Mouse (Mus musculus): ENCODE measurements around the gene Ctnnd1.
"Not testable (repeated sequence)": the region's sequence is repeated elsewhere in the genome, so short reads cannot be mapped to it uniquely, and the experiment has no call there.

Ctnnd1 gene

DNA sequence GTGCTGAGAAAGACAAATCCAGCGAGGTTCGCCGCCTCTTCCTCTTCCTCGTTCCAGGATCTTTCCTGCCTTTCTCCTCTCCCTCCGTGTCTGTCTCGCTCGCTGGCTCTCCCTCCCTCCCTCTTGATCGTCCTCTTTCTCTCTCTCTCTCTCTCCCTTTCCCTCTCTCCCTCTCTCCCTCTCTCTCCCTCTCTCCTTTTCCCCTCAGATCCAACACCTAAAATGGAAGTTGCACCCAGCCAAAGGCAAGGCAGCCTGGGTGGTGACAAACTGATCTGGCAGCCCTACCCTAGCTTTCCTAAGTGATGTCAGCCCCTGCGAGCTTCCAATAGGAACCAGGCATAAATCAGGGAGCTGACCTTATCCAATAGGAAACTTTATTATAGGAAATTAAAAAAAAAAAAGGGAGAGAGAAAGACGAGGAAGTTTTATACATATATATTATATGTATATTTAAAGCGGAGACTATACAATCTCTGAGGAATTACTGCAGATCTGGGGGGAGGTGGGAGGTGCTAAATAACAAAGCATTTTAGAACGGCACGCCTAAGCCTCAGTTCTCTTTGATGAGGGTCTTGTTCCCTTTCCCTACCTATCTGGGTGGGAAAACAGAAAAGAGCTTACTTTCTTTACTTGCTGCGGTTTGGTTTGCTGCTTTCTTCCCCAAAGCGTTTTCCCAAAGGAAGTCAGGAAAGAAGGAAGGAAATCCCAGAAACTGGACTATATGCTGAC lies at the start of gene Ctnnd1:
Ctnnd1 (minus strand) TSS at position 302 of the 732 bp plus-strand sequence.
- peak; percentile 17 to 41 for DNase-seq (ENCODE audit: low spot score in 2 of 2)

DNA sequence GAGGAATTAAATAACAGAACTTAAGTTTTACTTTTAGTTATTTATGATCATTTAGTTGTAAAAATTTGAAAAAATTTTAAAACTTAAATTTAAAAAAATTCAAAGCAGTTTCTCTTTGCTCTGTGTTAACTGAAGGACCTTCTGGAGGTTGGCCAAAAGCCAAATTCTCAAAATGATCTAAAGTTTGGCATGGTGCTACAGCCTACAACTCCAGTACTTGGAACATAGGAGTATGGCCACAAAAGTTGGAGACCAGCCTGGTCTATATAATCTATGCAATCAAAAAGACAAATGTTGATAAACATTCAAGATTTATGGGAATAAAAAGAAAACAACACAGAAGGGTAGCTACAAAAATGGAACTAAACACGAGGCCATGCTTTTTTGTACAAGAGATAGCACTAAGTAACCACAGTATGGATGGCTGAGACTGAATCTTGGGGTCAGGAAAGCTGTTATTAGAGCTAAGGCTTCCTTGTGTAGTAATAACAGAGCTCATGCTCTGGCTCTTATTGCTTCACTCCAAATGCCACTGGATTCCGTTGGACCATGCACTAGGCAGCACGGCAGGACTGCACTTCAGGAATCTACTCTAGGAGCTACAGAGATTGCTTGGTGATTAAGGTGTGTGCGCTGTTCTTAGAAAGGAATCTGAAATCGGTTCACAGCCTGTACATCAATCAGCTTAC lies 44.6 kb upstream of the Ctnnd1 start:
- no peak for DNase-seq (ENCODE audit: low spot score in 2 of 2)

DNA sequence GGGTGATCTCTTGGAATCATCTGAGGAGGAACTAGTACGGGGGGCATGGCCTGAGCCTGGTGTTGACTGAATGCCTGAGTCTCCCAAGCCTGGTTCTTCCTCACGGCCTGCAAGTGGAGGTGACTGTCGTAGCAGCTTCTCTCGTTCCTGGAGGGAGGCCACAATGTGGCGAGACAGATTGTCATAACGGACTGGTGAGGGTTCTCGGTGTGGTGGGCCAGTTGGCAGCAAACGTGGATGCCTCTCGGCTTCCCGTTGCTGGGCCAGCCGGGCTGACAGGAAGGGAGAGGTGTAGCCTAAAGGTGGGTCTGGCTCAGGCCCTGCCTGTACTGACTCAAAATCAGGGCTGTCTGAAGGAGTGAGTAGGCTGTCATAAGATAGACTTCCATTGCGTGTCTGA lies 39.5 kb upstream of the Ctnnd1 start:
- no peak for DNase-seq (ENCODE audit: low spot score in 2 of 2)

DNA sequence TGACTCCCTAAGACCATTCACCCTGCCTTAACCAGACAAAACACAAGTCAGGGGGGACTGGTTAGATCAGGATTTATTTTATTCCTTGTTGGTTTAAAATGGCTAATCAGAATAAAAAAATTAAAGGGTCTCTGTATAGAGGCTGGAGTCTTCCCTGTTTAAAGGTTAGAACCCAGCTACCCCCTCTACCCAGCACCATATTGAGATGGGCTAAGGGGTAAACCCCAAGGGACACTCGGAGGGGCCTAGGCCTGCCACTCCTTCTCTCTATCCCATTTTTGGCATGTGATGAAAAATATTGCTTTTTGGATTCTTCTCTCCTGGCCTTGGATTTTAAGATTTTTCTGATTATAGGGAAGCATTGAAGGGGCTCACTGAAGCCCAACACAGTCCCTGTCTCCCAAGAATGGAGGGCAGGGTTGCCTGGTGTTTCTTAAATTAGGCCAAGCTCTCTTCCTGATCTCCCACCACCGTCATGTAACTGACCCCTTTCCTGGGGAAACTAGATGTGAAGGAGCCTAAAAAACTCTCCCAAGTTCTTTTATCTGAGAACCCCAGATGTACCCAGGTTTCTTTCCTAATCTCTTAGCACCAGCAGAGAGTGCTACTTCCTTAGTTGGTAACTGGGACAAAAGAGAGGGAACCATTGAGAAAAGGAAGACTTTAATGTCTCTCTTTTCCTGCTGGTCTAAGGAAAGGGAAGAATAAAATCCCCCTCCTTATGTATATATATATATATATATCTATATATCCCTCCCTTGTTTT lies 37.7 kb upstream of the Ctnnd1 start:
- DNase-seq (ENCODE audit: low spot score in 2 of 2): no peak

DNA sequence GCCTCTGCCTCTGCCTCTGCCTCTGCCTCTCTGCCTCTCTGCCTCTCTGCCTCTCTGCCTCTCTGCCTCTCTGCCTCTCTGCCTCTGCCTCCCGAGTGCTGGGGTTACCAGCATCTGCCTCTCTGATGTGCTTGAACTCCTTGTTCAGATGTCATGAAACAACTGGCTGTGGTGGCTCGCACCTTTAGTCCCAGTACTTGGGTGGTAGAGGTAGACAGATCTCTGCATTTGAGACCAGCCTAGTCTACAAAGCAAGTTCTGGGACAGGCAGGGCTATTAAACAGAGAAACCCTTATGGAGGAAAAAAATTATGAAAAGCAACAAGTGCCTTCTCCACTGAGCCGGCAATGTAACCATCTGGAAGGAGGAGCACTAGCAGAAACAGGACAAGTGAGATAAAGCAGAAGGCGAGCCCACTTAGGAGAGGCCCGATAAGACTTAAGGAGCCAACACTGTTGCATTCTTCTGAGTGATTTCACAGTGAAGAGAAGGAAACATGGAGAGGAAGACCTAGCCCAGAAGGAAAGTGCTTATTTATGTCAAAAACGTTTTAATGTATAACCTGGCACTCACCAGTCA lies 32.1 kb upstream of the Ctnnd1 start:
- peak; percentile 36 to 60 for DNase-seq (ENCODE audit: low spot score in 2 of 2)

DNA sequence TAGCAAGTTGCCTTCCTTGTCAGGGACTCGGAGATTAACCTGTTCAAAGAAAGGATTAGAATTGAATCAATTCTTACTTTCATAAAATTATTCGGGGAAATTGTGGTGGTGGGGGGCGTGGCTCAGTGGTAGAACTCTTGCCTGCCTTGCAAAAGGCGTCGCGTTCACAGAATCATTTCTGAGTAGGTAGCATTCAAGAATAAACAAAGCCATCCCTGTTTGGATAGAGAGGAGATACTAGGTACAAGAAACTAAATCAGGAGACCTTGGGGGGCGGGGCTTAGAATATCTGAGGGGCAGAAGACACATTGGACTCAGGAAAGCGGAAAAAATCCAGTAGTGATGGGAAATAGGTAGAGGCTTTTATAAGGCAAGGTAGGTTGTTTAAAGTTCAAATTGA lies 28.5 kb upstream of the Ctnnd1 start, which contains the start of gene Tmx2:
Tmx2 (minus strand) TSS at position 125 of the 400 bp plus-strand sequence.
- DNase-seq (ENCODE audit: low spot score in 2 of 2): no peak

DNA sequence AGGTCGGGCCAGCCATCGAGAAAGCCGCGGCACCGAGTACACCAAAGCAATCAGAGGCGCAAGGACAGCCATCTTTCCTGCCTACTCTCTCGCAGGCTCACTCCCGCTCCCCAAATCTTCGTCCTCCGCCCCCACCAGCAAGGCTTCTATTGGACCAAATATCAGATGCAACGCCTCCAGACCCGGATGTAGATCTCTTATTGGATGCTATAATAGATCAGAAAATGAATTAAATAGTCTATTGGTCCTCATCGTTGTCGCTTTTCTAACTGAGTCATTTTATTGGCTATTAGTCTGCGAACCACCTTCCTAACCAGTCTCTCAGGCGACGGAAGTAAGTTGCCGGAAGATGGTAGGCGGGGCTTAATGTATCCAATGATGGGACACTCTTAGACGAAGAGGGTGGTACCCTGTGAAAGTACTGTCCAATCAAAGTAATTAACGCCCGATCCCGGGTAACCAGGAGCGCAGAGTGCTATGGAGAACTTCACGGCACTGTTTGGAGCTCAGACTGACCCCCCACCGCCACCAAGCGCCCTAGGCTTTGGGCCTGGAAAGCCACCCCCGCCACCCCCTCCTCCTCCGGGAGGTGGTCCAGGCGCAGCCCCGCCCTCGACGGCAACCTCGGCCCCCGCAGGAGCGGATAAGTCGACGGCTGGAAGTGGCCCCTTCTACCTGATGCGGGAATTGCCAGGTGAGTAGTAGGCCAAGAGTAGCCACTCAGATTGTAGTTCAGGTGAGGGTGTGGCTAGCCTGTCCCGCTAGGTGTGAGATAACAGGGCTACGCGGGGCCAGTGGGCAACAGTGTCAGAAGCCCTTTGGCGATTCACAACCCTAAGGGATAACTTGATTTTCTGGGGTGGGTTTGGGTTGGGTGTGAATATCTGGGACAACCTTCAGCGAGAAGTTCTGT lies 27.7 kb upstream of the Ctnnd1 start, which contains the start of the genes Gm28635 and Med19:
Gm28635 (minus strand) TSS at position 74 of the 913 bp plus-strand sequence.
Med19 (plus strand) TSS at position 435 of the 913 bp plus-strand sequence.
- DNase-seq (ENCODE audit: low spot score in 2 of 2): peak; percentile 95 to 99

DNA sequence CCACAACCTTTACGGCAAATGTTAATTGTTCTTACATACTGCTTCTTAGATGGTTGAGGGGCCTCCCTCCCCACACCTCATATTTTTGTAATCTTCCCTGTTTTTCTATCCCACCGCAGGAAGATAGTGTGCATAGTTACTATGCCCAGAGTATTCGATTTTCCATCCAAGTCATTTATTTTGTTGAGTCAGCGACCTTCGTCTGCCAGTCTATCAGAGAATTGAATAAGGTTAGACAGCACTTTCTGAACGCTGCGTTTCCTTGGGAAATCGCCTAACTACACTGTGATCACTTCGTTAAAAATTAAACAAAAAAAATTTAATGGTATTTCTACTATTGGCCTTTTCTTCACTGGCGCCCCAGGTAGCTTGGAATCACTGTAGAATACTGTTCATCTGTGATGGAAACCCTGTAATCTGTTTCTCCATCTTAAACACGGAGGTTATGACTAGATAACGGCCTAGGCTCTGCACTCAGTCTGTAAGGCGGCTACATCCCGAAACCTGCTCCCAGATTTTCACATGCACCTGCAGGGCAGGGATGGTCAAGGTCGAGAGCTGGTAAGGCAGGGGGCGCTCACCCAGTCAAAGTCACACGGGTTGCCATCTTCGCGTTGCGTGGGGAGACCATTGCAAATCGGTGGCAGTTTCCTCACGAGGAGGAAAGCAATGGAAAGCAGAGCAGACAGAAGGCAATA lies 26.9 kb upstream of the Ctnnd1 start:
- no peak for DNase-seq (ENCODE audit: low spot score in 2 of 2)

DNA sequence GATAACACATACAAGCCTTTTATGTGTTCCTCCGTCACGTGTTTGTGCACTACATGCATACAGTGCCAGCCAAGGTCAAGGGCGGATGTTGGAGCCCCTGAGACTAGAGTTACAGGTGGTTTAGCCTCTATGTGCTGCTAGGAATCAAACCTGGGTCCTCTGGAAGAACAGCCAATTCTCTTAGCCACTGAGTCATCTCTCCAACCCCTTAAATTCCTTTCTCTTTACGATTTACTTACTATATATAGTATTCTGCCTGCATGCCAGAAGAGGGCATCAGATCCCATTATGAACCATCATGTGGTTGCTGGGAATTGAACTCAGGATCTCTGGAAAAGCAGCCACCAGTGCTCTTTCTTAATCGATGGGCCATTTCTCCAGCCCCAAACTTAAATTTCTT lies 21.0 kb upstream of the Ctnnd1 start:
- DNase-seq (ENCODE audit: low spot score in 2 of 2): not testable (repeated sequence)

DNA sequence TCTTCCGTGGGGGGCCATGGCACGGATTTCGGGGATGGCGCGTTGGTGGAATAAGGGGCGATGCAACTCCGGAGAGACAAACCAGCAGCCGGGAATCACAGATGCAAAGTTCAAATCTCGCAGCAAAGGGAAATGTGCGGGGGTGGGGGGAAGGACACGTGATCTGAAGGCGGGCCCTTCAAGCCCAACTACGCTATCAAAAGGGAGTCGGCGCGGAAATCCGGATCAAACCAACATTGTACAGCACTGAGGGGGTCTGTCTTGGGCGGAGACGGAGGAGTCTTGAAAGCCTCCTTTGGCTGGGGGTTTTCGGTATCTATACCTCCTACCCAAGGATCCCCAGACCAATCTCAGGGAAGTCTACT lies 20.0 kb upstream of the Ctnnd1 start, which contains the start of gene Selenoh:
Selenoh (minus strand) TSS at position 202 of the 365 bp plus-strand sequence.
- DNase-seq (ENCODE audit: low spot score in 2 of 2): peak; percentile 83 to 88

DNA sequence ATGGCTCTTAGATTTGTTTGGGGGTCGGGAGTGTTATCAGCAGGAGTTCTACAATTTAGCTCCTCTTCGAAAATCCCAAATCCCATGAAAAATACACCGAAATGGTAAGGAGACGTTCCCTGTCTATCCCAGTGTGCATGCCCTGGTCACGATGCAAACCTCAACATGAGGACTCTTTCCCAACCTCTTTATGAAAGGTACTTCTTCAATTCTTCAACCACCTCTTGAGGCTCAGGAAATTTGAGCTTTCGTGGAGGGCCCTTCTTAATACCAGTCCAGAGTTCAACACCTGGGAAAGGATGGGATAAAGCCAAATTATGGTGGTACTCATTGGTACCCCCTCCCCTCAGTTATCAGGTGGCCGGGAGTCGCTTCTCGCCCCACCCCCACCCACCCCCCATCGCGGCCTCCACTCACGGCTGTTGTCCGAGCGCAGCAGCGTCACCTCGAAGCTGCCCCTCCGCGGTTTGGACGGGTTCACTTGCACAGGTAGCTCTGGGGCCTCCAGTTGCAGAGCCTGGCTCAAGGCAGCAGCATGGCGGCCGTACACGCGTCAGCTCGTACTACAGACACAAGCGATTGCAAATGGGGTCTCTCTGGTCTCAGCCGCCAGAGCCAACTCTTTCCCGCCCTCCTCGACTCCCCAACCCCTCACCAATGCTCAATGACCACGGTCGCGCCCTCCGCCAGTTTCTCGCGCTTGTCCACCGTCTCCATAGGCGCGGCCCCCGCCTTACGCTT lies 19.4 kb upstream of the Ctnnd1 start:
- no peak for DNase-seq (ENCODE audit: low spot score in 2 of 2)

DNA sequence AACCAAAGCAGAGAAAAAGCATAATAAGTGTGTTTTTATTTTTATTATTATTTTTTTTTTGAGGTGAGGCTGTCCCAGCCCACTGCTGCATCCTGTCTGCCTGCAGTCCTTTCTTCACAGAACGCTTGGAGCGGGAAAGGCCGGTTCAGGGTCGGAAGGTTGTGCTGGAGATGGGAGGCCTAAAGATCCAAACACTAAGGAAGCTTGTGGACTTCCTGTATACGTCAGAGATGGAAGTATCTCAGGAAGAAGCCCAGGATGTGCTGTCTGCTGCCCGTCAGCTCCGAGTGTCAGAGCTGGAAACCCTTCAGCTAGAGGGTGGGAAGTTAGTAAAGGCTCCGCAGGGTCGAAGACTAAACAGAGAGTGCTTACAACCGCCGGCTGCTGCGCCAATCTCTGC lies 15.5 kb upstream of the Ctnnd1 start:
- DNase-seq (ENCODE audit: low spot score in 2 of 2): no peak

DNA sequence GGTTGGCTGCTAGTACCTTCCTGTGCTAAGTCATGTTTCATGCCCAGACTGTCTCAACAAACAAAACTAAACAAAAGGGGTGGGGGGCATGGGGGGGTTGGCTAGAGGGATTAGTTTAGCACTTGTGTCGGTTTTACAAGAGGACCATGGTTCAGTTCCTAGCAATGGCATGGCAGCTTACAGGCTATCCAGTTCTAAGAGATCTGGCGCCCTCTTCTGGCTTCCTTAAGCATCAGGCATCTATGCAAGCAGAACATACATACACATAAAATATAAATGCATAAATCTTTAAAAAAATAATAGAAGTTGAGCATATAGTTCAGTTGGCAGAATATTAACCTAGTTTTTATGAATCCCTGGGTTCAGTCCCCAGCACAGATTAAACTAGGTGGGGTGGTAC lies 12.3 kb upstream of the Ctnnd1 start:
- DNase-seq (ENCODE audit: low spot score in 2 of 2): peak; percentile 47 to 58

DNA sequence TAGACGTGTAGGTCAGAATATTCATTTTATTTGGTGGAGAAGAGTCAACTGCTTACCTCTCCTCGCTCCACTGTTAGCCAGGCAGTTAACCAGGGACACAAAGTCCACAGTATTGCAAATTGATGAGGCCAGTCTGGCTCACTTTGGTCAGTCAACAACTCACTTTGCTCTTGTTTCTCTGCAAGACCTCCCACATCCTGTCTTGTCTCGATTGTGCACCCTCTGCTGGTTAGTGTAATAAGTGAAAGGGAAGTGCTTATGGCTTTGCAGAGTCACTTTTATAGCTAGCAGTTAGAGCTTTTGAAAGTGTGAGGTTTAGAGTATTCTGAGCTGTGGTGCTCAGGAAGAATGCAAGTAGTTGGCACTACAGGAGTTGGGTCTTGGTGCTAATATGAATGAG lies 9.7 kb upstream of the Ctnnd1 start:
- DNase-seq (ENCODE audit: low spot score in 2 of 2): peak; percentile 67 to 76

DNA sequence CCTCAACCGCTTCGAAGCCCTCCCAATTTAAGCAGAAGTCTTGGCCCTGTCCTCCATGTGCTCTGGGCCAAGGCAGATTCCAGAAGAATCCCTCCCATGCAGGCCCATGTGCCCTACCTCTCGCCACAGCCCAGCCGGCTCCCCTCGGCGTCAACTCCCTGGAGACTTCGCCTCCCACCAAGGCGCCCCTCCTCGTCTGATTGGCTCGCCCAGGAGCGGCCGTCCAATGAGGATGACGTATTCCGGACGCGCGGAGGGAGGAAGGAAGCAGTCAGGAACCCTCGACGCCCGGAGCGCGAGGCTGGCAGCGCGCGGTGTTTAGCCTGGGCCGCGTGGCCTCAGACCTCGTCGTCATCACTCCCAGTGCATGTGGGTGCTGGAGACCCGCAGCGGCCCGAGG lies 8.2 kb upstream of the Ctnnd1 start, which contains the start of gene Btbd18:
Btbd18 (plus strand) TSS at position 274 of the 400 bp plus-strand sequence.
- no peak for DNase-seq (ENCODE audit: low spot score in 2 of 2)

DNA sequence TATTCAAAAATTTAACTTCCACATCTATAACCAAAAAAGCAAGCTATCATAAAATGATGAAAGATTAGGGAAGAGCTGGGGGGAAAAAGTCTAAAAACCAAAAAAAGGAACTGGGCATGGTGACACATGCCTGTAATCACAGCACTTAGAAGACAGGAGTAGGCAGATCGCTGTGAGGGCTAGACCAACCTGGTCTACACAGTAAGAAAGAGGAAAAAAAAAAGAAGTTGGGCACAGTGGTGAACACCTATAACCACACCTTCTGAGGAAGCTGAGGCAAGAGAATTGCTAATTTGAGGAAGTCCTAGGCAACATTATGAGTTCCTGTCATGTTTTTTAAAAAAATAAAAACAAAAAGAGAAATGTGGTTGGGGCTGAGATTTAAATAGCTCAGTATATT lies 5.3 kb upstream of the Ctnnd1 start:
- DNase-seq (ENCODE audit: low spot score in 2 of 2): peak; percentile 42 to 49

DNA sequence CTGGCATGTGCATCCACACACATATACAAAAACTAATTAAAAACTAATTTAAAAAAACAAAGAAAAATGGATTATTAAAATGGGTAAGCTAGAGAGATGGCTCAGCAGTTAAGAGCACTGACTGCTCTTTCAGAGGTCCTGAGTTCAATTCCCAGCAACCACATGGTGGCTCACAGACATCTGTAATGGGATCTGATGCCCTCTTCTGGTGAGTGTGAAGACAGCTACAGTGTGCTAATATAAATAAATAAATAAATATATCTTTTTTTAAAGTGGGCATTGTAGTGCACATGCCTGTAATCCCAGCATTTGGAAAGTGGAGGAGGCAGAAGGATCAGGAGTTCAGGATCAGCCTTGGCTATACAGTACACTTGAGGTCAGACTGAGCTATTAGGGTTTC lies 2.8 kb upstream of the Ctnnd1 start:
- no peak for DNase-seq (ENCODE audit: low spot score in 2 of 2)

DNA sequence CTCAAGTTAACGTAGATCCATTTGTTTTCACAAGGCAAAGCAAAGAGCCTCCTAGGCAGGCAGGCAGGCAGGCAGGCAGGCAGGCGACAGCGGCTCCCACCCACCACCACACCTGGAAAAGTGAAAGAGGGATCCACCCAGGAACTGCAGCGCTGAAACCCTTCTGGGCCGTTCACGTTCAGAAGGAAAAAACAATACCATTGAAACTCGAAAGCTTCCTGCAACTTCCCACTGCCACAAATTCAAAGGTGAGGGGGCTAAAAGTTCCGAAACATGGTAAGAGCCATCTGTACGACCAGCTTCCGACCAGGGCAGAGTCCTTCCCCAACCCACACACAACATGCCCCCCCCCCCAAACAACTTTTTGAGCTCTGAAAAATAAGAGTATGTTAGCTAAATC lies 891 bp downstream of the Ctnnd1 start:
- DNase-seq (ENCODE audit: low spot score in 2 of 2): no peak

DNA sequence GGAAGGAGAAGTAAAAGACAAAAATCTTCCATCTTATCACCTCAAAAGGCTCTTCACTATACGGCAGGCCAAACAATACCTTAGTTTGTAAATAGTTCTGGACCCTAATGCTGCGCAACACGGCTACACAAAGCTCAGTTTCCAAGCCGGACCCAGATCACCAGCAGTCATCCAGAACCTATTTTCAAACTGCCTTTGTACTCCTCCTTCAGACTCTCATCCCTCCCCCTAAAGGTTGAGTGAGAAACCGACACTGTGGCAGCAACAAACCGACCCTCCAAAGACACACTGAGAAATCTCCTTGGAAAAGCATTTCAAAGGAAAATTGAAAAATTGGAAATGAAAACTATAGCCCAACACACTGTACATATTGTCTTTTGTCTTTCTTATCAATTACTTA lies 2.2 kb downstream of the Ctnnd1 start:
- DNase-seq (ENCODE audit: low spot score in 2 of 2): no peak

All from spleen, postnatal 36 days (tissue).